Mouse (Mus musculus) hindlimb bud, embryonic 11.5 days (tissue): ENCODE results near the gene Nav2.

ENCODE experiments used
- DNase-seq: peaks from one replicate; pipeline ENCODE4 v3.0.0-alpha.2; 2012; ENCODE audit warnings: low read depth, low spot score; ENCODE audit errors: extremely low spot score

Nav2 gene

GRCm38 (mm10) chr7:49145749-49146670 lies 237.5 kb downstream of the Nav2 start:
- no peak for DNase-seq

GRCm38 (mm10) chr7:49152297-49152696 lies 243.8 kb downstream of the Nav2 start:
- no peak for DNase-seq

- DNase-seq = no peak
Observed at GRCm38 (mm10) chr7:49152713-49153112, 244.2 kb downstream of the Nav2 start.

GRCm38 (mm10) chr7:49158641-49159381 lies 250.3 kb downstream of the Nav2 start:
- DNase-seq = no peak

- DNase-seq = no peak
Observed at GRCm38 (mm10) chr7:49159646-49160555, 251.4 kb downstream of the Nav2 start.

GRCm38 (mm10) chr7:49162079-49162478 lies 253.6 kb downstream of the Nav2 start:
- no peak for DNase-seq

- no peak for DNase-seq
Observed at GRCm38 (mm10) chr7:49163789-49164188, 255.3 kb downstream of the Nav2 start.

- no peak for DNase-seq
Observed at GRCm38 (mm10) chr7:49164868-49165267, 256.4 kb downstream of the Nav2 start.

GRCm38 (mm10) chr7:49172926-49173325 lies 264.4 kb downstream of the Nav2 start:
- DNase-seq = no peak

GRCm38 (mm10) chr7:49175784-49176409 lies 267.4 kb downstream of the Nav2 start:
- no peak for DNase-seq

GRCm38 (mm10) chr7:49176590-49177201 lies 268.2 kb downstream of the Nav2 start:
- no peak for DNase-seq

GRCm38 (mm10) chr7:49178217-49178616 lies 269.7 kb downstream of the Nav2 start:
- no peak for DNase-seq

GRCm38 (mm10) chr7:49181010-49181409 lies 272.5 kb downstream of the Nav2 start:
- DNase-seq = no peak

GRCm38 (mm10) chr7:49182427-49182826 lies 273.9 kb downstream of the Nav2 start:
- no peak for DNase-seq

GRCm38 (mm10) chr7:49183696-49184095 lies 275.2 kb downstream of the Nav2 start:
- no peak for DNase-seq

- DNase-seq = no peak
Observed at GRCm38 (mm10) chr7:49185991-49186390, 277.5 kb downstream of the Nav2 start.

- no peak for DNase-seq
Observed at GRCm38 (mm10) chr7:49189364-49189763, 280.8 kb downstream of the Nav2 start.

- no peak for DNase-seq
Observed at GRCm38 (mm10) chr7:49190231-49190985, 281.9 kb downstream of the Nav2 start.

GRCm38 (mm10) chr7:49191081-49191678 lies 282.7 kb downstream of the Nav2 start:
- no peak for DNase-seq
